Mouse (Mus musculus): ENCODE measurements at regions not wholly inside any gene's neighbourhood (a gene's known extent, or its start where the extent isn't known, plus 50 kb on each side); places are given as distances from the start of the nearest gene placed in this dataset.
"Not testable (repeated sequence)": the region's sequence is repeated elsewhere in the genome, so short reads cannot be mapped to it uniquely, and the experiment has no call there.

GRCm38 (mm10) chr8:34290670-34291069 is 179.1 kb upstream of the Gm10131 start:
- no peak for DNase-seq

- no peak for DNase-seq
Observed at GRCm38 (mm10) chr8:34287801-34288200, 176.3 kb upstream of the Gm10131 start.

- no peak for DNase-seq
Observed at GRCm38 (mm10) chr8:34284576-34284975, 173.0 kb upstream of the Gm10131 start.

GRCm38 (mm10) chr8:34280433-34280832 is 168.9 kb upstream of the Gm10131 start:
- DNase-seq, result no peak

- no peak for DNase-seq
Observed at GRCm38 (mm10) chr8:34275977-34276660, 164.6 kb upstream of the Gm10131 start.

- not testable (repeated sequence) for DNase-seq
Observed at GRCm38 (mm10) chr8:34274796-34275195, 163.3 kb upstream of the Gm10131 start.

- no peak for DNase-seq
Observed at GRCm38 (mm10) chr8:34274171-34274570, 162.6 kb upstream of the Gm10131 start.

GRCm38 (mm10) chr8:34269848-34270247 is 158.3 kb upstream of the Gm10131 start:
- DNase-seq, result no peak

- DNase-seq, result no peak
Observed at GRCm38 (mm10) chr8:34268806-34269520, 157.4 kb upstream of the Gm10131 start.

- no peak for DNase-seq
Observed at GRCm38 (mm10) chr8:34254978-34255377, 143.4 kb upstream of the Gm10131 start.

GRCm38 (mm10) chr8:34251934-34252333 is 140.4 kb upstream of the Gm10131 start:
- DNase-seq, result no peak

- no peak for DNase-seq
Observed at GRCm38 (mm10) chr8:34239346-34239900, 127.9 kb upstream of the Gm10131 start.

- no peak for DNase-seq
Observed at GRCm38 (mm10) chr8:34233705-34234104, 122.2 kb upstream of the Gm10131 start.

- DNase-seq, result no peak
Observed at GRCm38 (mm10) chr8:34229477-34229876, 117.9 kb upstream of the Gm10131 start.

- no peak for DNase-seq
Observed at GRCm38 (mm10) chr8:34225011-34225890, 113.7 kb upstream of the Gm10131 start.

GRCm38 (mm10) chr8:34222187-34222586 is 110.7 kb upstream of the Gm10131 start:
- DNase-seq, result no peak

Small RNA genes in the stretch of these regions (microRNA-seq; reads per million reads assigned to microRNA genes)
- gene Gm23177 (ENCODE audit: borderline replicate concordance in 2 of 2), result 0 reads per million in 2 experiments
